Mouse (Mus musculus): ENCODE measurements at regions not wholly inside any gene's neighbourhood (a gene's known extent, or its start where the extent isn't known, plus 50 kb on each side); places are given as distances from the start of the nearest gene placed in this dataset.
A peak's percentile ranks its signal among the peaks of the same experiment; 100 is the strongest.

GRCm38 (mm10) chr12:7611272-7612092 is 366.0 kb upstream of the Apob start:
- ATAC-seq (ENCODE audit: insufficient read depth, low read depth): no peak
- no peak overlapping the region for H3K4me3 ChIP-seq (ENCODE audit: low read depth, low read length)
- no peak for DNase-seq (ENCODE audit: low spot score)
- TF ChIP-seq EP300 (IDR thresholded peaks at IDR 0.05; ENCODE audit: low read depth) (no peak), CTCF (IDR thresholded peaks at IDR 0.05; ENCODE audit: low read depth) (no peak)
- no peaks in the 10 kb centered on the region for H3K36me3 ChIP-seq (replicated peaks; ENCODE audit: control insufficient read depth, insufficient read depth, low read length)
- H3K9ac ChIP-seq (replicated peaks; ENCODE audit: low read depth, low read length): no peak overlapping the region
- H3K4me1 ChIP-seq (ENCODE audit: control insufficient read depth, insufficient read depth): no peaks in the 10 kb centered on the region
- H3K27ac ChIP-seq (ENCODE audit: low read depth): no peak overlapping the region
- H3K27me3 ChIP-seq (ENCODE audit: control insufficient read depth, insufficient read depth, low read length): no peaks in the 10 kb centered on the region
- H3K4me2 ChIP-seq (ENCODE audit: low read depth, low read length): no peak overlapping the region
- 76% methylated on average over 3 of the region's 3 CpGs for WGBS
- no peaks in the 10 kb centered on the region for H3K9me3 ChIP-seq (replicated peaks; ENCODE audit: control insufficient read depth, low read length)

- H3K4me1 ChIP-seq (ENCODE audit: control insufficient read depth, insufficient read depth): peaks cover 6% of the 10 kb centered on the region; the same call in 1 of the 2 replicates
- no peaks in the 10 kb centered on the region for H3K27me3 ChIP-seq (ENCODE audit: control insufficient read depth, insufficient read depth, low read length)
- no peak overlapping the region for H3K9ac ChIP-seq (replicated peaks; ENCODE audit: low read depth, low read length)
- 29% methylated on average over 4 of the region's 4 CpGs for WGBS
- no peak for TF ChIP-seq EP300 (IDR thresholded peaks at IDR 0.05; ENCODE audit: low read depth)
- no peak for TF ChIP-seq CTCF (IDR thresholded peaks at IDR 0.05; ENCODE audit: low read depth)
- H3K9me3 ChIP-seq (replicated peaks; ENCODE audit: control insufficient read depth, low read length): no peaks in the 10 kb centered on the region
- H3K27ac ChIP-seq (ENCODE audit: low read depth): no peak overlapping the region
- ATAC-seq (ENCODE audit: insufficient read depth, low read depth) (no peak), DNase-seq (ENCODE audit: low spot score) (peak; percentile 14)
- H3K36me3 ChIP-seq (replicated peaks; ENCODE audit: control insufficient read depth, insufficient read depth, low read length): no peaks in the 10 kb centered on the region
- H3K4me3 ChIP-seq (ENCODE audit: low read depth, low read length): no peak overlapping the region
- H3K4me2 ChIP-seq (ENCODE audit: low read depth, low read length): no peak overlapping the region
These were observed 340.9 kb upstream of the Apob start for GRCm38 (mm10) chr12:7636417-7637175.

GRCm38 (mm10) chr12:7637629-7638028 is 339.8 kb upstream of the Apob start:
- Histone ChIP-seq H3K9ac (replicated peaks; ENCODE audit: low read depth, low read length) (no peak overlapping the region), H3K4me3 (ENCODE audit: low read depth, low read length) (no peak overlapping the region), H3K27me3 (ENCODE audit: control insufficient read depth, insufficient read depth, low read length) (no peaks in the 10 kb centered on the region), H3K36me3 (replicated peaks; ENCODE audit: control insufficient read depth, insufficient read depth, low read length) (no peaks in the 10 kb centered on the region), H3K27ac (ENCODE audit: low read depth) (no peak overlapping the region), H3K4me2 (ENCODE audit: low read depth, low read length) (no peak overlapping the region), H3K4me1 (ENCODE audit: control insufficient read depth, insufficient read depth) (peaks cover 6% of the 10 kb centered on the region; the same call in 1 of the 2 replicates), H3K9me3 (replicated peaks; ENCODE audit: control insufficient read depth, low read length) (no peaks in the 10 kb centered on the region)
- ATAC-seq (ENCODE audit: insufficient read depth, low read depth): no peak
- WGBS: 71% methylated on average over 4 of the region's 4 CpGs
- TF ChIP-seq EP300 (IDR thresholded peaks at IDR 0.05; ENCODE audit: low read depth): no peak
- no peak for TF ChIP-seq CTCF (IDR thresholded peaks at IDR 0.05; ENCODE audit: low read depth)
- DNase-seq (ENCODE audit: low spot score): no peak

GRCm38 (mm10) chr12:7650851-7651250 is 326.6 kb upstream of the Apob start:
- no peak for DNase-seq (ENCODE audit: low spot score)
- 77% methylated on average over 3 of the region's 3 CpGs for WGBS
- no peaks in the 10 kb centered on the region for H3K27me3 ChIP-seq (ENCODE audit: control insufficient read depth, insufficient read depth, low read length)
- no peaks in the 10 kb centered on the region for H3K4me1 ChIP-seq (ENCODE audit: control insufficient read depth, insufficient read depth)
- no peak overlapping the region for H3K27ac ChIP-seq (ENCODE audit: low read depth)
- TF ChIP-seq EP300 (IDR thresholded peaks at IDR 0.05; ENCODE audit: low read depth) (no peak), CTCF (IDR thresholded peaks at IDR 0.05; ENCODE audit: low read depth) (no peak)
- H3K9me3 ChIP-seq (replicated peaks; ENCODE audit: control insufficient read depth, low read length): no peaks in the 10 kb centered on the region
- no peaks in the 10 kb centered on the region for H3K36me3 ChIP-seq (replicated peaks; ENCODE audit: control insufficient read depth, insufficient read depth, low read length)
- H3K9ac ChIP-seq (replicated peaks; ENCODE audit: low read depth, low read length): no peak overlapping the region
- H3K4me3 ChIP-seq (ENCODE audit: low read depth, low read length): no peak overlapping the region
- H3K4me2 ChIP-seq (ENCODE audit: low read depth, low read length): no peak overlapping the region
- no peak for ATAC-seq (ENCODE audit: insufficient read depth, low read depth)

- Histone ChIP-seq H3K27ac (ENCODE audit: low read depth) (no peak overlapping the region), H3K4me3 (ENCODE audit: low read depth, low read length) (no peak overlapping the region), H3K4me2 (ENCODE audit: low read depth, low read length) (no peak overlapping the region), H3K4me1 (ENCODE audit: control insufficient read depth, insufficient read depth) (no peaks in the 10 kb centered on the region), H3K27me3 (ENCODE audit: control insufficient read depth, insufficient read depth, low read length) (no peaks in the 10 kb centered on the region), H3K9ac (replicated peaks; ENCODE audit: low read depth, low read length) (no peak overlapping the region), H3K9me3 (replicated peaks; ENCODE audit: control insufficient read depth, low read length) (no peaks in the 10 kb centered on the region), H3K36me3 (replicated peaks; ENCODE audit: control insufficient read depth, insufficient read depth, low read length) (no peaks in the 10 kb centered on the region)
- DNase-seq (ENCODE audit: low spot score): no peak
- no peak for ATAC-seq (ENCODE audit: insufficient read depth, low read depth)
- WGBS: 37% methylated on average over 3 of the region's 3 CpGs
- TF ChIP-seq CTCF (IDR thresholded peaks at IDR 0.05; ENCODE audit: low read depth) (no peak), EP300 (IDR thresholded peaks at IDR 0.05; ENCODE audit: low read depth) (no peak)
These were observed 315.4 kb upstream of the Apob start for GRCm38 (mm10) chr12:7662027-7662426.
